Mouse (Mus musculus) ES-E14 (cell line): Measurements from ENCODE around the gene Acot7.

Experiments used
- CHD2 ChIP-seq: IDR thresholded peaks from 2 replicates; pipeline ENCODE4 v1.6.1; 2014; ENCODE audit warnings: mild to moderate bottlenecking, low read depth, low read length, inconsistent platforms
- HCFC1 ChIP-seq: IDR thresholded peaks from 2 replicates; pipeline ENCODE4 v1.6.1; 2012; ENCODE audit warnings: low read length, inconsistent platforms, borderline replicate concordance; ENCODE audit not compliant: insufficient read depth
- ZC3H11A ChIP-seq: IDR thresholded peaks from 2 replicates; pipeline ENCODE4 v1.6.1; 2012; ENCODE audit warnings: low read depth, mild to moderate bottlenecking, inconsistent platforms, low read length, borderline replicate concordance

DNA sequence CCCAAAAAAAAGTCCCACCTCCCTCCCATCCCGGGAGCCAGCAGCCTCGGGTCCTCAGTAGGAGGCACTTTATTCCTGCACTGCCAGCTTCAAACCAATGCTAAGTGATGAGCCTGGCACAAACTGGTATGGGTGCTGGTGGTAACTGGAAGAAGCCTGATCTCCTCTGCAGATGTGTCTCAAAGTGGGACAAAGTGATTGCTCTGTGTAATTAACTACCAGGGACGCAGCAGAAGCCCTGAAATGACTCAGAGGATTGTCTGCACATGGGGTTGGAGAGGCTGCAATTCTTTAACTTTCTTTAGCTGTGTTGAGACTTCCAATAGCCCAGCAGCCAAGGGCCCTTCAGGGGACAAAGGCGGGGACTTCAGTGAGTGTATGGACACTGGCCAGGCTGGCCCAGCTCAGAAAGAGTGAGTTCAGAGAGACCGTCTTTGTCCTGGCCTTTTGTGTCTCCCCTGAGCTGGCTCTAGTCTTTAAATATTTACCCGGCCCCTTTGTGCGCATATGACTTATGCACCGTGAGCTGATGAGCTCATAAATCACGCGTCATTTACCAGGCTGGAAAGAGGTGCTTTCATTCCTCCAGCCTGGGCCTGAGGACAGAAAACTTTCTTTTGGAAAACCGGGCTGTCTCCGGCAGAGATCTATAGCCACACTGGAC is 114.3 kb downstream of the Acot7 start:
- TF ChIP-seq ZC3H11A (no peak), HCFC1 (no peak), CHD2 (no peak)
